Mouse (Mus musculus) lung, adult 18-20 months (tissue): ENCODE data around the gene Aftph.
A peak's percentile ranks its signal among the peaks of the same experiment; 100 is the strongest.
"Not testable (repeated sequence)": the region's sequence is repeated elsewhere in the genome, so short reads cannot be mapped to it uniquely, and the experiment has no call there.

Source experiments
- DNase-seq, 2 experiments: peaks; one replicate each; pipeline ENCODE4 v3.0.0; 2022; ENCODE audit warnings: mixed read lengths in 2 of 2

Aftph gene

GRCm38 (mm10) chr11:20741201-20742100 lies at the start of gene Aftph:
TSS of gene Aftph (minus strand) at chr11:20741589.
- DNase-seq: peak; percentile 98 to 99

DNA sequence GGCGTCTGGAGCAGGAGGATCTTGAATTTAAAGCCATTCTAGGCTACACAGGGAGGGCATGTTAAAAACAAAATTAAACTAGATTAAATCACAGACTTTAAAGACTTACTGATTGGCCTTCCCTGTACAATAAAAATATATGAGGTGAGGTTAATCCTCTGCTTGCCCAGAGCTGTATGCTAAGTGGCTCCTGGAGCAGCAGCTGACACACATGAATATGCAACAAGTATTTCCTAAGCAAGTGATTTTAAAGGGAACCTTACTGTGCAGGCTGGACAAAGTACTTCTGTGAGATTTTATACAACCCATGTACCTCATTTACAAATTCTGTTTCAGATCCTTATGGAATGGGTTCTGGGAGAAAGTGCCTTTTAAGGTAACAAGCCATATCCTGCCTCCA lies 47.6 kb upstream of the Aftph start:
- DNase-seq: no peak

DNA sequence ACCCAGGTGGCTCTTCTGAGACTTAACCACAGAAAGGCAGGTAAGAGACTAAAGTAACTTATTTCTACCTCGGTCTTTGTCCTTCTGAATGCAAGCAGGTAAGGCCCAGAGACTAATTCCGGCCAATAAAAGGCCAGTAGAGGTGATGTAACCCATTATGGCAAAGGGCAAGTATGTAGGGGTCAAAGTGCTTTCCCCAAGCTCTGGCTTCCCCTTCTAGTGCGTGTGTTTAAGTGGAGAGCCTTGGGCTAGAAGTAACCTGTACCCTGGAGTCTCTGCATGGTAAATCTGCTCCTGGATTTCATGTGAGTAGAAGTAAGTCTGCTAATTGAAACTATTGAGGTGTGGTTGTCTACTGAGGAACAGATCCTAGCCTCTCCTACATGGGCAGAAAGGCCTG lies 46.7 kb upstream of the Aftph start:
- DNase-seq: no peak

DNA sequence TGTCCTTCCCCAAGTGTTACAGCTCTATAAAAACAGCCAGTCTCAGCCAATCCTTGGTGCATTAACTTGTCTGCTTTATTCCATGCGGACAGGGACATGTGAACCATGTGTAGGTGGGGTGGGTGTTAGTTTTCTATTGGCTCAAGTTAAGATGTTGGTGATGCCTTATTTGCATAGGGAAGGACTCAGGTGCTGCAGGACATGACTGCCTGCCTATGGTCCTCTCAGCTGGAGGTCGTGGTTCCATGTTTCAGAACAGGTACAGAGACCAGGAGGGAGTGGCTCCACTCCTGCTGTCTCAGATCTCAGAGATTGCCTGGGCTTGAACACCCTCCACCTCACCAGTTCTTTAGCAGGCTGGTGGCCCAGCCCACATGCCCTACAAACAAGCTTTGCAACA lies 44.8 kb upstream of the Aftph start:
- DNase-seq: no peak

DNA sequence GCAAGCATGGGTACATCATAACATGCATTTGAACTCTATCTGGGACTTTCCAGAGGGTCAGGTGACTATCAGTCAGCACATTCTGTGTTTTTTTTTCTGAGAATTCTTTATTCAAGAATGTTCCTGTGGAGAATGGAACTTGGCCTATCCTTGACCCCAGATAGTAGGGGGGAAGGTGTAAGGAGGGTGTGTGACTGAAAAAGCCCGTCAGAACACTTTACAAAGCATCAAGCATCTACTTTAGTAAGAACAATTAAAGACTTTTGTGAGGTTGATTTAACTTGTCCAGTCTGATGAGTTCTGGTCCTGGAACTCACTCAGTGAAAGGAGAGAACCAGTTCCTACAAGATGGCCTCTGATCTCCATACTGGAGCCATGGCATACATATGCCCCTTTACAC lies 43.8 kb upstream of the Aftph start:
- DNase-seq: no peak

GRCm38 (mm10) chr11:20784776-20785175 lies 43.4 kb upstream of the Aftph start:
- DNase-seq: no peak

DNA sequence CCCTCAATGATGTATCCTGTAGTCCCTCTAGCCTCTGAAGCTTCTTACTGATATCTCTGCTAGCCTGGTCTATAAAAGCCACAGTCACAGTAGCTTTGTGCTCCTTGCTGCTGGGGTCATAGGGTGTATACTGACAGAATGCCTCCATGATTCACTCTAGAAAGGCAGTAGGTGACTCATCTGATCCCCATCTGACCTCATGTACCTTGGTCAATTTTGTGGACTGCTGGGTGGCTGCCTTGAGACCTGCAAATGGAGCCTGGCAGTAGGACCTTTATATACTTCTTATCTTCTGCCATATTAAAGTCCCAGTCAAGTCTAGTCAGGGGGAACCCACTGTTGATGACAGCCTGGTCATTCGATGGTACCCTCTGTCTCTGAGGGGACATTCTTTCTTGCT lies 42.1 kb upstream of the Aftph start:
- no peak for DNase-seq

GRCm38 (mm10) chr11:20782620-20783019 lies 41.2 kb upstream of the Aftph start:
- no peak for DNase-seq

- DNase-seq: no peak
Measured at GRCm38 (mm10) chr11:20780312-20780711, 38.9 kb upstream of the Aftph start.

- no peak for DNase-seq
Measured at GRCm38 (mm10) chr11:20778861-20779563, 37.6 kb upstream of the Aftph start.

DNA sequence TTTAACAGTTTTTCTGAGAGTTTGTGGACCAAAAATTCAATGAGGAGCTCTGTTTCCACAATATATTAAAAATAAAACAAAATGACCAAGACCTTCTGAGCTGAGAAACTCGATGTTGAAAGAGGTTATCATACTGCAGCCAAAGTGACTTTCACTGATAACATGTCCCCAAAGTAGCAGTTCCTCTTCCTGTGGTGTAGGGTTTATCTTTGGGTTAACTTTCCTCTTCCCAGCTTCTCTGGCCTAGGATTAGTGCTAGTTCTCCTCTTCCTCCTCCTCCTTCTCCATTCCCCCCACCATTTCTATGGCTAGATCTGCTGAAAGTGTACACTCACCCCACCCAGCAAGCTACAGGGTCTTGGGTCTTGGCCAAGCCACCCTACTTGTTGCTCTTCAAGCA lies 36.9 kb upstream of the Aftph start:
- no peak for DNase-seq

- no peak for DNase-seq
Measured at GRCm38 (mm10) chr11:20776668-20777067, 35.3 kb upstream of the Aftph start.

DNA sequence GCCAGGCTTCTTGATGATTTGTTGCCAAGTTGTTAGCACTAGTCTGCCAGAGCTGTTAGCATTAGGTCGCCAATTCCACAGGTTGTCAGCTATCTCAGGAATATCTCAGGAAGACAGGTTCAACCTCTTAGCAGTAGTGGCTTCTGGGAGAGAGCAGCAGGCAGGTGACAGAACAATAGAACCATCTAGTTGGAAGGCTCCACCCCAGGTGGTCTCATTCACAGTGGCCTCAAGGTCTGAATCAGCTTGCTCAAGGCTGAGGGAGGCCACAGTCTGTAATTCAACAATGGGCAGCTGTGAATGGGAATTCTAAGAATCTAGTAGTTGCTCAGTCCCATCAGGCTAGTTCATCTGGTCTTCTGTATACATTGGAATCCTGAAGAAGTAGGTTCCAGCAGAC lies 31.3 kb upstream of the Aftph start:
- DNase-seq: no peak

DNA sequence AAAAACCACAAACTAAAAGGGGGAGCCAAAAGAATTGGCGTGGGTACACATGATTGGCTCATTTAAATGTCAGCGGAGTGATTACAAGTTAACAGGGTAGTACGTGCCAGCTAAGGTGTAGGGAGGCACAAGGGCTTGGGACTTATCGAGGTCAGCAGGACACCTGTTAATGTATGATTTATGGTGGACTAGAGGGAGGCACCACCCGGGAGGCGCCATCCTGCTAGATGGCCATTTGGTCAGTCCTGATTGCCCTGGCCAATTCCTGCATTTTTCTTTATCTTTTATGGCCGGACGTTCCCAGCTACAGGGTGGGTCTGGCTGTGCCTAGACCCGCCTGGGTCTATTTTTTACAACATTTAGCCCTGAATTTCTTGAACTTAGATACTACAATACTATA lies 30.4 kb upstream of the Aftph start:
- not testable (repeated sequence) for DNase-seq

GRCm38 (mm10) chr11:20761984-20762383 lies 20.6 kb upstream of the Aftph start:
- not testable (repeated sequence) for DNase-seq

DNA sequence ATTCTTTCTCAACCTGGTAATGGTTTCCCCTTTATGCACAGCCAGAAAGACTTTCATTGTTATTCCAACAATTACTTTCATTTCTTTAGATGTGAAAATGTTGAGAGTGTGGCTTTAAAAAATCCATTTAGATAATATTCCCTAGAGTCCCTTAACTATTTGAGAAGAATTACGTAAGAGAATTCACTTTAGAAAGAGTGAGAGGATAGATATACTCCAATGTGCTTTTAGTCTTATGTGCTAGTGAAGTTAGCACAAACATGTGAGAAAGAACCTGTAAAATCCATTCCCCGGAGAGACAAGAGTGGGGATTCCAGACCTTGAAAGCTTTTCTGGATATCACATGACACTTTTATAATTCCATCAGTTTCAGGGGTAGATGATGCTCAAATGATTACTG lies 9.2 kb upstream of the Aftph start:
- DNase-seq: no peak

GRCm38 (mm10) chr11:20743353-20743752 lies 2.0 kb upstream of the Aftph start:
- DNase-seq: no peak

DNA sequence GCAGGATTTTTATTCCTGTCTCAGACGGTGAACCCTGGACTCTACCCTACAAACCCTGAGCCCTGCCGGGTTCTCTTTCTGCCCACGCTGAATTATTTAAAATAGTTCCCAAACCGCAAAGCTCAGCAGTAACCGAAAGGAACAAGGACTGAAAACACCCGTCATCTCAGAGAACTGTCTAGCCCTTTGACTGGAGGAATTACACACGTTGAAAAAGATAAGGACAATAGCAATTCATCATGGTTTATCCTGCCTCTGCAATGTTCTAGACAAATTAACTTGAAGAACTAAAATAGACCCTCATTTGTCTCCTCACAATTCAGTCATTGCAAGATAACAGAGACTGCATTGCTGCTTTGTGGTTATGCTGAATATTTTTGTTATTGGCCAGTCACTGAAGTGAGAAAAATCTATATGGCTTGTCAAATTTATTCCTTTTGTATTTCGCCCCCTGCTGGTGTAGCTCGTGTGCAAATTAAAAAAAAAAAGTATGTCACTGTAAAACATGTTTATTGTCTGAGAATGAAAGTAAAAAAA lies 1.0 kb upstream of the Aftph start:
- DNase-seq: peak; percentile 31 to 69

GRCm38 (mm10) chr11:20740481-20741200 lies 748 bp downstream of the Aftph start:
- peak; percentile 44 to 46 for DNase-seq

GRCm38 (mm10) chr11:20734066-20734465 lies 7.3 kb downstream of the Aftph start:
- DNase-seq: no peak

- peak; percentile 24 to 53 for DNase-seq
Measured at GRCm38 (mm10) chr11:20733486-20734030, 7.8 kb downstream of the Aftph start.

GRCm38 (mm10) chr11:20729403-20729802 lies 12.0 kb downstream of the Aftph start:
- DNase-seq: no peak

- no peak for DNase-seq
Measured at GRCm38 (mm10) chr11:20728044-20728443, 13.3 kb downstream of the Aftph start.
